Mouse (Mus musculus): ENCODE measurements at regions not wholly inside any gene's neighbourhood (a gene's known extent, or its start where the extent isn't known, plus 50 kb on each side); places are given as distances from the start of the nearest gene placed in this dataset.
"Not testable (repeated sequence)": the region's sequence is repeated elsewhere in the genome, so short reads cannot be mapped to it uniquely, and the experiment has no call there.

DNA sequence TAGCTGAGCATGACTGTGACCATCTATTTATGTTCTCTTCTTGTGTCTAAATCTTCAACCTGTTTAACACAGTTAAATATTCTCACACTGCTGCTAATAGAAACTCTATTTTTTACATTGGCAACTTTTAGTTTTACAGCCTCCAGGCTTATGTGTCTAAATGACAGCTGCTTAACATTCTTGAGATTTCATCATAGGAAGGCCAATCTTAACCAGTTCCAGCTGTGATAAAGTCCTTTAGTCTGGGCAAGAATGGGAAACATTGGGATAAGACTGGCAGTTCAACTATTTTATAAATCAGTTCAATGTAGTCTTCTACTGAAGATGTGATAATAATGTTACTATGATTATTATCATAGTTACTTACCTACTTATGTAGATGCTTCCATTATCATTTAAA is 308.9 kb upstream of the Adamts5 start:
- Histone ChIP-seq H3K4me1 (ENCODE audit: control insufficient read depth, insufficient read depth, low read length) (no peaks in the 10 kb centered on the region), H3K36me3 (ENCODE audit: control insufficient read depth, insufficient read depth, low read length) (no peaks in the 10 kb centered on the region), H3K4me3 (ENCODE audit: control insufficient read depth, low read depth, low read length) (no peak overlapping the region), H3K27ac (ENCODE audit: control insufficient read depth, insufficient read depth, low read depth, low read length) (no peak overlapping the region), H3K27me3 (ENCODE audit: control insufficient read depth, insufficient read depth, low read length) (no peaks in the 10 kb centered on the region)
- TF ChIP-seq POLR2A (IDR thresholded peaks at IDR 0.05; ENCODE audit: control insufficient read depth, low read depth, low read length) (no peak), CTCF (IDR thresholded peaks at IDR 0.05; ENCODE audit: control insufficient read depth, insufficient read depth, insufficient replicate concordance, low read depth, low read length) (no peak)

DNA sequence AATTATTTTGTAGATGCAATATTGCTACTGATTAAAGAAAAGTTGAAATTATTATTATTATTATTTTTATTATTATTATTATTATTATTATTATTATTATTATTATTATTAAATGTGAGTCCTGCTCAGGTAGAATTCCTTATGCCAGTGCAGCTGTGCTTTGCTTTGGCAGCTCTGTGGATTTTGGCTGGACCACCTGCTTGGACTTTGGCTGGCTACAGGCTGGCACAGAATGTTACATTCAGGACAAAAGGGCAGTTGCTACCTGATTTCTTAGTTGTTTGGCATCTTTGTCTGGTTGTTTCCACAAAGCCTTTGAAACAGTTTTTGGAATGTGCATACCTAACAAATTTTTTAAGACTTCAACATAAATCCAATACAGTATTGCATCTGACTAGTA is 307.7 kb upstream of the Adamts5 start:
- TF ChIP-seq POLR2A (IDR thresholded peaks at IDR 0.05; ENCODE audit: control insufficient read depth, low read depth, low read length) (no peak), CTCF (IDR thresholded peaks at IDR 0.05; ENCODE audit: control insufficient read depth, insufficient read depth, insufficient replicate concordance, low read depth, low read length) (no peak)

DNA sequence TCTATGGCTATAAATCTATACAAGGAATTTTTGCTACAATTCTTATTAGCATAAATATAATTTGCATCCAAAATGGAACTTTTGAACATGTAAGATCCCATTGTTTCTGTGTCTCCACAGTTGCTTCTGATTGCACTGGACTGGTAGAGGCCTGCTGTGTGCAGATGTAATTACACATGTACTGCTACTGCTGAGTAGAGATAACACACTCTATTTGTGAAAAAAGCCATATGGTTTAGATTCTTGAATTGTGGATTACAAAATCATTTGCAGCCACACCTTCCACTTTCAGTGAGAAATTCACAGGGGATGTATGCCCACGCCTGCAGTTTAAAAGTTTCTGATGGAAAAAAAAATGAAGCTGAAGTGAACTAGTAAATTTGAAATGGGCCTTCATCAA is 288.2 kb upstream of the Adamts5 start:
- TF ChIP-seq POLR2A (IDR thresholded peaks at IDR 0.05; ENCODE audit: control insufficient read depth, low read depth, low read length): no peak
- TF ChIP-seq CTCF (IDR thresholded peaks at IDR 0.05; ENCODE audit: control insufficient read depth, insufficient read depth, insufficient replicate concordance, low read depth, low read length): no peak
- no peaks in the 10 kb centered on the region for H3K4me1 ChIP-seq (ENCODE audit: control insufficient read depth, insufficient read depth, low read length)

More for the DNA sequence above, 307.7 kb upstream of the Adamts5 start:
- H3K27me3 ChIP-seq (ENCODE audit: control insufficient read depth, insufficient read depth, low read length): no peaks in the 10 kb centered on the region
- H3K36me3 ChIP-seq (ENCODE audit: control insufficient read depth, insufficient read depth, low read length): no peaks in the 10 kb centered on the region
- H3K4me1 ChIP-seq (ENCODE audit: control insufficient read depth, insufficient read depth, low read length): no peaks in the 10 kb centered on the region
- no peak overlapping the region for H3K4me3 ChIP-seq (ENCODE audit: control insufficient read depth, low read depth, low read length)
- H3K27ac ChIP-seq (ENCODE audit: control insufficient read depth, insufficient read depth, low read depth, low read length): no peak overlapping the region

DNA sequence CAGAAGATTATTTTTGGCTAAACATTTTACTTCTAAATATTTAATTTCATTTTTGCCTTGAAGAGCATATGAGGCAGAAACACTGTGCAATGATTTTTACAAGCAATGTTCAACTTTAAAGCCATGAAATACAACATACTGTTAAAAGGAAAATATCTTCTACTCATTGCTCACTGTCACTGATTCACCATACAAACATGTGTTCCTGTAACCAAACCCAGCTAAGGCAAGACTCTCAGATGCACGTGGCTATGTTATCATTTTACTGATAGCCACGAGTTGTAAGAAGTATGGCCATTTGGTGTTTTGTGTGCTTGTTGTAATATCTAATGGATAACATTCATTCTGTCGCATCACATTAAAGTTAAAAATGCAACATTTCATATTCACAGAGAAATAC is 287.3 kb upstream of the Adamts5 start:
- Histone ChIP-seq H3K4me3 (ENCODE audit: control insufficient read depth, low read depth, low read length) (no peak overlapping the region), H3K27ac (ENCODE audit: control insufficient read depth, insufficient read depth, low read depth, low read length) (no peak overlapping the region), H3K4me1 (ENCODE audit: control insufficient read depth, insufficient read depth, low read length) (no peaks in the 10 kb centered on the region), H3K27me3 (ENCODE audit: control insufficient read depth, insufficient read depth, low read length) (no peaks in the 10 kb centered on the region), H3K36me3 (ENCODE audit: control insufficient read depth, insufficient read depth, low read length) (no peaks in the 10 kb centered on the region)
- TF ChIP-seq CTCF (IDR thresholded peaks at IDR 0.05; ENCODE audit: control insufficient read depth, insufficient read depth, insufficient replicate concordance, low read depth, low read length) (no peak), POLR2A (IDR thresholded peaks at IDR 0.05; ENCODE audit: control insufficient read depth, low read depth, low read length) (no peak)

More for the DNA sequence above, 288.2 kb upstream of the Adamts5 start:
- Histone ChIP-seq H3K27ac (ENCODE audit: control insufficient read depth, insufficient read depth, low read depth, low read length) (no peak overlapping the region), H3K36me3 (ENCODE audit: control insufficient read depth, insufficient read depth, low read length) (no peaks in the 10 kb centered on the region), H3K27me3 (ENCODE audit: control insufficient read depth, insufficient read depth, low read length) (no peaks in the 10 kb centered on the region), H3K4me3 (ENCODE audit: control insufficient read depth, low read depth, low read length) (no peak overlapping the region)

DNA sequence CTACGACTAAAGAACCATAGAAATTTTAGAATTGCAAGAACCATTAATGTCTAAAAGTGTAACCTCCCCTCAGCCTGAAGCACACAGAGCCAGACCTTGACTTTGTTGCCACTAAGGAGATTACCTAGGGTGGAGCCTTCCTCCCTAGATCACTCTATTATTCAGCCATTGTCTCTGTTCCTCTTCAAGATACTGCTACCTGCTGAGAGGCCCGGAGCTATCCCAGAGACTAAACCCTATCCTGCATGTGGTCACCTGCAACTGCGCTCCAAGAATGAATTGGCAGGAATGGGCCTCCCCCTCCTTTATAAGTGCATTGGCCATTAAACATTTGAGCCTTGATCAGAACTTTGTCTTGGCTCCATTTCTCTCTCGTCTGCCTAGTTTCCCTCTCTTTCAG is 286.0 kb upstream of the Adamts5 start:
- not testable (repeated sequence) for H3K4me1 ChIP-seq (ENCODE audit: control insufficient read depth, insufficient read depth, low read length)

DNA sequence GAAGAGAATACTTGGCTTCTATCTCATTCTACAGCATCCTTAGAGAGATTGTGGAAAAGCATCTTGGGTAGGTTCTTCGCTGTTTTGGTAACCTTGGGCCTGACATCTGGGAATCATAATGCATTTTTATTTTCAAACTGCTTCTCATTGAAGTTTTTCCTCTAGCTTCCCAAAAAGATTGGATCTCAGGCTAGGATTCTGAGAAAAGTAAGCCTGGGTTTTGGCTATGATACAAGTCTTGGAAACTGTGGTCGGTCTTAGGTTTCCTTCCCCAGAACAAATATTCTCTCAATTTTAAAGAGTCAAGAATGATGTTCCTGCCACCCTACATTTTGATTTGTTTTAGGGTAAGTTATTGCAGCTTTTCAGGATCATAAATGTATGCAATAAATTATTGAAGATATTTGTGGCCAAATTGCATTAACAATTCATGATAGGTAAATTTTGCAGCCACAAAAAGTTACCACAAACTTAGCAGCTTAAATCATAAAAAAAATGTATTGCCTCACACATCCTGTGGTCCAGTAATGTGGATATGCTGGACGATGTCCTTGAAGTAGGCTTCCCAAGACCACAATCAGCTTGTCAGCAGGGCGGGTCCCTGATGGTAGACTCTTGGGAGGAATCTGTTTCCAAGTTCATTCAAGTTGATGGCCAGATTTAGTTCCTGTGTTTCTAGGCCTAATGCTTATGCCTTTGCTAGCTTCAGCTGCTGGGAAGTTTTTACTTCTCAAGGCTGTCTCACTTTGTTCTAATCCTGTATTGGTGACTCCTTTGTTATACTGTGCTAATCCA is 257.6 kb upstream of the Adamts5 start:
- Histone ChIP-seq H3K4me3 (ENCODE audit: control insufficient read depth, low read depth, low read length) (no peak overlapping the region), H3K4me1 (ENCODE audit: control insufficient read depth, insufficient read depth, low read length) (no peaks in the 10 kb centered on the region), H3K27ac (ENCODE audit: control insufficient read depth, insufficient read depth, low read depth, low read length) (no peak overlapping the region), H3K27me3 (ENCODE audit: control insufficient read depth, insufficient read depth, low read length) (no peaks in the 10 kb centered on the region), H3K36me3 (ENCODE audit: control insufficient read depth, insufficient read depth, low read length) (no peaks in the 10 kb centered on the region)
- no peak for TF ChIP-seq POLR2A (IDR thresholded peaks at IDR 0.05; ENCODE audit: control insufficient read depth, low read depth, low read length)

More for the DNA sequence above, 286.0 kb upstream of the Adamts5 start:
- H3K36me3 ChIP-seq (ENCODE audit: control insufficient read depth, insufficient read depth, low read length); H3K4me3 ChIP-seq (ENCODE audit: control insufficient read depth, low read depth, low read length); H3K27me3 ChIP-seq (ENCODE audit: control insufficient read depth, insufficient read depth, low read length); H3K27ac ChIP-seq (ENCODE audit: control insufficient read depth, insufficient read depth, low read depth, low read length): not testable (repeated sequence)

DNA sequence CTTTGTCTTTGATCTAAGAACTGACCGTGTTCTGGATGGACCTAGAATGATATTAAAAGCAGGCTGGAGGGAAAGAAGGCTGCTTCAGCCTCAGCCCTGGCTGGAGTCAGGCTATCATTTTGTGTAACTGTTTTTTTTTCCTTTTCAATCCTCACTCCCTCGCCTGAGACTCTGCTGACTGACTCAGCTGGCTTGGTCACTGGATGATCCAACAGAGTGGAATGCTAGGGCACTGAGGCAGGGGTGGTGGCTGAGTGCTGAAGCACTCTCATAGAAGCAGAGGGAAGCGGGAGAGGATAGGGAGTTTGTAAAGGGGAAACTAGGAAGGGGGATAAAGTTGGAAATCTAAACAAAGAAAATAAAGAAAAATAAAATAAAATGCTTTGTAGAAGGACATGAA is 236.5 kb upstream of the Adamts5 start:
- H3K36me3 ChIP-seq (ENCODE audit: control insufficient read depth, insufficient read depth, low read length): no peaks in the 10 kb centered on the region
- H3K4me3 ChIP-seq (ENCODE audit: control insufficient read depth, low read depth, low read length): no peak overlapping the region
- H3K27ac ChIP-seq (ENCODE audit: control insufficient read depth, insufficient read depth, low read depth, low read length): no peak overlapping the region
- no peaks in the 10 kb centered on the region for H3K4me1 ChIP-seq (ENCODE audit: control insufficient read depth, insufficient read depth, low read length)
- TF ChIP-seq CTCF (IDR thresholded peaks at IDR 0.05; ENCODE audit: control insufficient read depth, insufficient read depth, insufficient replicate concordance, low read depth, low read length) (no peak), POLR2A (IDR thresholded peaks at IDR 0.05; ENCODE audit: control insufficient read depth, low read depth, low read length) (no peak)
- H3K27me3 ChIP-seq (ENCODE audit: control insufficient read depth, insufficient read depth, low read length): no peaks in the 10 kb centered on the region

DNA sequence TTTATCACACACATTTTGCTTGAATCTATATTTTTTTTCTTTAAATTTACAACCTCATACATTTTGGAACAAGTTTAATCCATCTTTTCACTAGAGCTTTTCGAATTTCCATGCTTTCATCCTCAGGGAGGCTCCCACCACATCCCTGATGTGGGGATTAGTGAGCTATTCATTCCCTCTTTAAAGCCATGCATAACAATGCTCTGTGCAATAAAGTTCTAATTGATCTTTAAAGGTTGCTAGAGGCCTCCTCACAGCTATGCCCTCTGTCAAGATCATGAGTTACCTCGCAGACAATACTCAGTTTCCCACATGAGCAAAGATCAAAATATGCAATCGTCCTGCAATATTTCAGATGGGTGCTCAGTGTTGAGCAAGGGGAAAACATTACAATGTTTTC is 234.5 kb upstream of the Adamts5 start:
- Histone ChIP-seq H3K4me3 (ENCODE audit: control insufficient read depth, low read depth, low read length) (no peak overlapping the region), H3K27me3 (ENCODE audit: control insufficient read depth, insufficient read depth, low read length) (no peaks in the 10 kb centered on the region), H3K36me3 (ENCODE audit: control insufficient read depth, insufficient read depth, low read length) (no peaks in the 10 kb centered on the region), H3K27ac (ENCODE audit: control insufficient read depth, insufficient read depth, low read depth, low read length) (no peak overlapping the region), H3K4me1 (ENCODE audit: control insufficient read depth, insufficient read depth, low read length) (no peaks in the 10 kb centered on the region)
- TF ChIP-seq CTCF (IDR thresholded peaks at IDR 0.05; ENCODE audit: control insufficient read depth, insufficient read depth, insufficient replicate concordance, low read depth, low read length) (no peak), POLR2A (IDR thresholded peaks at IDR 0.05; ENCODE audit: control insufficient read depth, low read depth, low read length) (no peak)
